In the genomic region with DNA sequence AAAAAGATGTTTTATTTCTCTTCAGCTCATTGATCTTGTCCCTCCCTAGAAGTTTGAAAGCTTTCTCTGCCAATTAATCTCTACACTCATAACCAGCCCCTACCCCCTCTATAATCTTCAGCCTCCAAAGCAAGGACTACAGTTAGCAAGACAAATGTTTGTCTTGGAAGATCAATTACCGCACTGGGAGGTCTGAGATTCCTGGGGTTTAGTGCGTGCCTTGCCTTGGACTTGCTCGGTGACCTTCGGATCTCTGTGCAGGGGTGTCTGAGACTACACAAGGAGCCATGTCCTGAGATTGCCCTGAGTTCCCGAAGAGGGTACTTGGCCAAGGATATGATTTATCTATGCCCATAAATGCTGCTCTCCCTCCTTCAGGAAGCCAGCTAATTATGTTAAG, we compare ENCODE assay signal across 13 mouse cellular contexts. TPM values are rescaled to one million over a fixed set of nuclear protein-coding genes. Genes with fewer than 3 reads are reported as not detected.
DNase-seq lines count a peak whose midpoint lies in the region; ATAC-seq and TF ChIP-seq lines count a peak whose summit lies in the region.
"Had no signal": no experiment of that assay in that cellular context is flagged by ENCODE, and none has a peak within 500 bp of the region (broad histone marks: within the 10 kb centered on the region; RNA-seq: fewer than 3 reads in every experiment).

No protein-coding gene starts in this region.

- H3K4me3 ChIP-seq in stomach, embryonic 16.5 days (replicated peaks; ENCODE audit: low read length) = no peak overlapping the region
- H3K4me3 ChIP-seq in stomach, postnatal 0 days (ENCODE audit: low read depth, low read length) = no peak overlapping the region
- H3K4me3 ChIP-seq in kidney, embryonic 16.5 days (ENCODE audit: low read length) = no peak overlapping the region
- H3K4me3 ChIP-seq in midbrain, embryonic 15.5 days = no peak overlapping the region
- H3K4me3 ChIP-seq: forebrain, embryonic 12.5 days; heart, embryonic 10.5 days; liver, embryonic 12.5 days had no signal

- no peak for TF ChIP-seq CTCF in stomach, postnatal 0 days (IDR thresholded peaks at IDR 0.05; ENCODE audit: low read depth)

- H3K4me2 ChIP-seq in stomach, embryonic 16.5 days (ENCODE audit: low read depth, low read length) = no peak overlapping the region
- no peak overlapping the region for H3K4me2 ChIP-seq in stomach, postnatal 0 days (replicated peaks; ENCODE audit: low read depth)
- H3K4me2 ChIP-seq in kidney, embryonic 16.5 days (replicated peaks; ENCODE audit: low read depth, low read length) = no peak overlapping the region
- H3K4me2 ChIP-seq in midbrain, embryonic 15.5 days = no peak overlapping the region
- H3K4me2 ChIP-seq: forebrain, embryonic 12.5 days; liver, embryonic 12.5 days had no signal

- H3K9me3 ChIP-seq in stomach, embryonic 16.5 days (replicated peaks; ENCODE audit: control insufficient read depth, low read length) = no peaks in the 10 kb centered on the region
- no peaks in the 10 kb centered on the region for H3K9me3 ChIP-seq in stomach, postnatal 0 days (ENCODE audit: control insufficient read depth, low read length)
- no peaks in the 10 kb centered on the region for H3K9me3 ChIP-seq in kidney, embryonic 16.5 days (ENCODE audit: low read length)
- no peaks in the 10 kb centered on the region for H3K9me3 ChIP-seq in midbrain, embryonic 15.5 days
- H3K9me3 ChIP-seq: forebrain, embryonic 12.5 days; heart, embryonic 10.5 days; liver, embryonic 12.5 days had no signal

- peaks cover 8% of the 10 kb centered on the region for H3K4me1 ChIP-seq in stomach, embryonic 16.5 days (ENCODE audit: control insufficient read depth, insufficient read depth, low read length)
- no peaks in the 10 kb centered on the region for H3K4me1 ChIP-seq in stomach, postnatal 0 days (replicated peaks; ENCODE audit: control insufficient read depth, insufficient read depth)
- peaks cover 19% of the 10 kb centered on the region for H3K4me1 ChIP-seq in kidney, embryonic 16.5 days (ENCODE audit: insufficient read depth, low read length)
- H3K4me1 ChIP-seq in midbrain, embryonic 15.5 days = no peaks in the 10 kb centered on the region
- H3K4me1 ChIP-seq: forebrain, embryonic 12.5 days; liver, embryonic 12.5 days had no signal

- peak; percentile 22 for DNase-seq in adrenal gland, postnatal 14 days
- no peak for DNase-seq in adrenal gland, adult 8-10 months
- DNase-seq in stomach, postnatal 0 days (ENCODE audit: low spot score) = no peak
- peak; percentile 35 for DNase-seq in yolk sac, embryonic 10.5 days (ENCODE audit: low spot score)
- DNase-seq in cerebellum, postnatal 36 days = no peak
- DNase-seq: heart, postnatal 36 days had no signal

- no peaks in the 10 kb centered on the region for H3K27me3 ChIP-seq in stomach, embryonic 16.5 days (ENCODE audit: control insufficient read depth, insufficient read depth, low read length)
- no peaks in the 10 kb centered on the region for H3K27me3 ChIP-seq in stomach, postnatal 0 days (ENCODE audit: control insufficient read depth, insufficient read depth, low read length)
- no peaks in the 10 kb centered on the region for H3K27me3 ChIP-seq in kidney, embryonic 16.5 days (ENCODE audit: insufficient read depth, low read length)
- H3K27me3 ChIP-seq in midbrain, embryonic 15.5 days (replicated peaks) = no peaks in the 10 kb centered on the region
- H3K27me3 ChIP-seq: forebrain, embryonic 12.5 days; liver, embryonic 12.5 days had no signal

- no peaks in the 10 kb centered on the region for H3K36me3 ChIP-seq in stomach, embryonic 16.5 days (ENCODE audit: control insufficient read depth, insufficient read depth, low read length)
- H3K36me3 ChIP-seq in stomach, postnatal 0 days (ENCODE audit: control insufficient read depth, insufficient read depth, low read length) = no peaks in the 10 kb centered on the region
- no peaks in the 10 kb centered on the region for H3K36me3 ChIP-seq in kidney, embryonic 16.5 days (ENCODE audit: insufficient read depth, low read length)
- no peaks in the 10 kb centered on the region for H3K36me3 ChIP-seq in midbrain, embryonic 15.5 days (replicated peaks)

- ATAC-seq in stomach, embryonic 16.5 days (ENCODE audit: insufficient read depth, low FRiP score) = 0 out of 2 replicates have a peak, but pooled peaks have one; percentile 56
- no peak for ATAC-seq in stomach, postnatal 0 days (ENCODE audit: low FRiP score, low TSS enrichment)
- ATAC-seq in kidney, embryonic 16.5 days (ENCODE audit: low FRiP score, low TSS enrichment) = peak; percentile 90
- ATAC-seq in midbrain, embryonic 15.5 days (replicated peaks) = no peak
- ATAC-seq: inflammation-experienced regulatory T-cells, adult 6 months; liver, embryonic 12.5 days had no signal

- WGBS in stomach, embryonic 16.5 days = 15% methylated on average over 5 of the region's 5 CpGs
- WGBS in stomach, postnatal 0 days = 15% methylated on average over 5 of the region's 5 CpGs
- WGBS in kidney, embryonic 16.5 days = 14% methylated on average over 5 of the region's 5 CpGs
- WGBS in midbrain, embryonic 15.5 days = 63% methylated on average over 5 of the region's 5 CpGs

- no peak for TF ChIP-seq EP300 in stomach, postnatal 0 days (optimal IDR thresholded peaks at IDR 0.05)

- H3K9ac ChIP-seq in stomach, embryonic 16.5 days (ENCODE audit: low read length) = no peak overlapping the region
- no peak overlapping the region for H3K9ac ChIP-seq in stomach, postnatal 0 days (ENCODE audit: low read length)
- H3K9ac ChIP-seq in kidney, embryonic 16.5 days (replicated peaks; ENCODE audit: low read length) = no peak overlapping the region
- H3K9ac ChIP-seq in midbrain, embryonic 15.5 days = no peak overlapping the region
- H3K9ac ChIP-seq: forebrain, embryonic 12.5 days; liver, embryonic 12.5 days had no signal

- no peak overlapping the region for H3K27ac ChIP-seq in stomach, embryonic 16.5 days (ENCODE audit: low read length)
- no peak overlapping the region for H3K27ac ChIP-seq in stomach, postnatal 0 days (replicated peaks)
- no peak overlapping the region; the same call in 1 of the 2 replicates for H3K27ac ChIP-seq in kidney, embryonic 16.5 days (ENCODE audit: low read length)
- H3K27ac ChIP-seq in midbrain, embryonic 15.5 days = no peak overlapping the region
- H3K27ac ChIP-seq: forebrain, embryonic 12.5 days; heart, embryonic 10.5 days; liver, embryonic 12.5 days had no signal

RNA-seq across cellular contexts. Expression of a gene that starts 17.6 kb away (rescaled TPM):
- total RNA-seq in adrenal gland, postnatal 14 days (2021) = 38.2 and 39.5 TPM in 2 replicates
- 10 to 100 TPM; 29.6 to 42.9 (median 37.4) TPM for total RNA-seq in adrenal gland, adult 8-10 months (2022)
- polyA plus RNA-seq in stomach, embryonic 16.5 days (2015; fragmentation: Nextera tagmentation; extraction: Ambion mirVana) = 175 and 191 TPM in 2 replicates
- 107 and 121 TPM in 2 replicates for polyA plus RNA-seq in stomach, postnatal 0 days (2015; fragmentation: Nextera tagmentation; extraction: Ambion mirVana)
- polyA plus RNA-seq in kidney, embryonic 16.5 days (2015; fragmentation: Nextera tagmentation; extraction: Ambion mirVana) = 251 and 258 TPM in 2 replicates
- 149 and 152 TPM in 2 replicates for polyA plus RNA-seq in midbrain, embryonic 15.5 days (2015; fragmentation: Nextera tagmentation; extraction: Ambion mirVana)

RNA-seq across cellular contexts. Expression of a gene that starts 17.7 kb away (rescaled TPM):
- 12.5 and 14.6 TPM in 2 replicates for total RNA-seq in adrenal gland, postnatal 14 days (2021)
- 10 to 100 TPM; 19.6 to 24.0 (median 22.6) TPM for total RNA-seq in adrenal gland, adult 8-10 months (2022)
- polyA plus RNA-seq in stomach, embryonic 16.5 days (2015; fragmentation: Nextera tagmentation; extraction: Ambion mirVana) = 12.7 and 14.9 TPM in 2 replicates
- polyA plus RNA-seq in stomach, postnatal 0 days (2015; fragmentation: Nextera tagmentation; extraction: Ambion mirVana) = 8.9 and 9.3 TPM in 2 replicates
- polyA plus RNA-seq in kidney, embryonic 16.5 days (2015; fragmentation: Nextera tagmentation; extraction: Ambion mirVana) = 28.9 and 30.3 TPM in 2 replicates
- 20.6 and 21.9 TPM in 2 replicates for polyA plus RNA-seq in midbrain, embryonic 15.5 days (2015; fragmentation: Nextera tagmentation; extraction: Ambion mirVana)

RNA-seq across cellular contexts. Expression of a gene that starts 59.9 kb away (rescaled TPM):
- 27.6 and 34.2 TPM in 2 replicates for total RNA-seq in adrenal gland, postnatal 14 days (2021)
- 10 to 100 TPM; 46.0 to 70.9 (median 60.9) TPM for total RNA-seq in adrenal gland, adult 8-10 months (2022)
- 56.8 and 64.3 TPM in 2 replicates for polyA plus RNA-seq in stomach, embryonic 16.5 days (2015; fragmentation: Nextera tagmentation; extraction: Ambion mirVana)
- polyA plus RNA-seq in stomach, postnatal 0 days (2015; fragmentation: Nextera tagmentation; extraction: Ambion mirVana) = 72.0 and 72.6 TPM in 2 replicates
- 52.3 and 54.3 TPM in 2 replicates for polyA plus RNA-seq in kidney, embryonic 16.5 days (2015; fragmentation: Nextera tagmentation; extraction: Ambion mirVana)
- 51.6 and 52.0 TPM in 2 replicates for polyA plus RNA-seq in midbrain, embryonic 15.5 days (2015; fragmentation: Nextera tagmentation; extraction: Ambion mirVana)

Comparison
In these comparisons a context has a peak if more than half of its experiments do, and no peak if none do; other contexts are left out.
1. DNase-seq: peak in adrenal gland, postnatal 14 days (single experiment) and yolk sac, embryonic 10.5 days (single experiment); none in adrenal gland, adult 8-10 months (single experiment), stomach, postnatal 0 days (single experiment) and cerebellum, postnatal 36 days (0 of 2).
2. ATAC-seq: peak in stomach, embryonic 16.5 days (single experiment) and kidney, embryonic 16.5 days (single experiment); none in stomach, postnatal 0 days (single experiment) and midbrain, embryonic 15.5 days (single experiment).